8 mouse cellular contexts compared by ENCODE assay signal in the genomic region with DNA sequence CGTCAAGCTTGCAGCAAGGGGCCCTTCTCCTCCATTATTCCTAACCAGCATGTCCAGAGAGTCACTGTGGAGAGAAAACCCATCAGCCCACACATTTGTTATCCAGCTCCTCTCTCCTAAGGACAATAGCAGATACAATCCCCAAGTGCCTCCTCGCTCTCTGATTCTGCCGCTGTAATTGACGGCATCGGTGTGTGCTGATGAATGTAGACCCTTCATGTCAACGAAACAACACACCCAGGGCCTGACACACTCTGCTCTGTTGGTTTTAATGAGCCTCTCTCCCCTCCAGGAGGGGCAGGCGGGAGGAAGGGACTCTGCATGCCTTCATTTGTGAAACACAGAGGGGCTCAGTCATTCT. TPM values are rescaled to one million over a fixed set of nuclear protein-coding genes. Genes with fewer than 3 reads are reported as not detected.
A peak's percentile ranks its signal among the peaks of the same experiment; 100 is the strongest.
DNase-seq lines count a peak whose midpoint lies in the region; ATAC-seq and TF ChIP-seq lines count a peak whose summit lies in the region.

No protein-coding gene starts in this region.

- no peak overlapping the region for H3K4me3 ChIP-seq in cerebellum, adult 2 months (replicated peaks; ENCODE audit: insufficient read depth, low read depth, low read length)
- H3K4me3 ChIP-seq in forebrain, embryonic 11.5 days (ENCODE audit: low read depth, low read length) = no peak overlapping the region
- no peak overlapping the region for H3K4me3 ChIP-seq in limb, embryonic 10.5 days
- no peak overlapping the region for H3K4me3 ChIP-seq in neural tube, embryonic 11.5 days (ENCODE audit: low read depth, low read length)

- no peak for TF ChIP-seq POLR2A in cerebellum, adult 2 months (IDR thresholded peaks at IDR 0.05; ENCODE audit: borderline replicate concordance, insufficient read depth, low read length)

- no peak for TF ChIP-seq CTCF in cerebellum, adult 2 months (IDR thresholded peaks at IDR 0.05; ENCODE audit: borderline replicate concordance, insufficient read depth, low read depth, low read length)

- H3K9ac ChIP-seq in forebrain, embryonic 11.5 days (ENCODE audit: low read length) = peak overlapping the region; percentile 29; the same call in 1 of the 2 replicates
- H3K9ac ChIP-seq in neural tube, embryonic 11.5 days (ENCODE audit: low read length) = peak overlapping the region; percentile 43

- peak; percentile 51 for ATAC-seq in forebrain, embryonic 11.5 days (replicated peaks; ENCODE audit: low FRiP score)
- peak; percentile 42 for ATAC-seq in neural tube, embryonic 11.5 days (ENCODE audit: insufficient read depth, low FRiP score, low TSS enrichment)

- peaks cover 4% of the 10 kb centered on the region; the same call in 1 of the 2 replicates for H3K36me3 ChIP-seq in forebrain, embryonic 11.5 days (ENCODE audit: control insufficient read depth, insufficient read depth, low read length)
- peaks cover 48% of the 10 kb centered on the region for H3K36me3 ChIP-seq in limb, embryonic 10.5 days
- H3K36me3 ChIP-seq in neural tube, embryonic 11.5 days (ENCODE audit: control insufficient read depth, insufficient read depth, low read length) = peaks cover 3% of the 10 kb centered on the region

- no peak for DNase-seq in cerebellum, adult 2 months
- no peak for DNase-seq in cerebellum, adult 18-20 months
- peak; percentile 63 for DNase-seq in forebrain, embryonic 11.5 days (ENCODE audit: low spot score)
- no peak for DNase-seq in limb, embryonic 10.5 days (ENCODE audit: low spot score)
- DNase-seq in neural tube, embryonic 11.5 days (ENCODE audit: low spot score) = no peak
- no peak for DNase-seq in ovary, adult 18-20 months (ENCODE audit: low spot score)
- no peak for DNase-seq in layer of hippocampus, adult 9-11 months
- no peak for DNase-seq in gastrocnemius, postnatal 10 days

- no peaks in the 10 kb centered on the region for H3K27me3 ChIP-seq in cerebellum, adult 2 months (ENCODE audit: control insufficient read depth, insufficient read depth, low read length)
- no peaks in the 10 kb centered on the region for H3K27me3 ChIP-seq in forebrain, embryonic 11.5 days (ENCODE audit: control insufficient read depth, insufficient read depth, low read length)
- H3K27me3 ChIP-seq in limb, embryonic 10.5 days (ENCODE audit: low read depth, poor library complexity, severe bottlenecking) = no peaks in the 10 kb centered on the region
- no peaks in the 10 kb centered on the region for H3K27me3 ChIP-seq in neural tube, embryonic 11.5 days (ENCODE audit: control insufficient read depth, insufficient read depth, low read length)

- H3K27ac ChIP-seq in cerebellum, adult 2 months (ENCODE audit: insufficient read depth, low read length) = peak overlapping the region; percentile 11; the same call in 1 of the 2 replicates
- H3K27ac ChIP-seq in forebrain, embryonic 11.5 days (ENCODE audit: low read depth, low read length) = peak overlapping the region; percentile 86
- H3K27ac ChIP-seq in limb, embryonic 10.5 days = peak overlapping the region; percentile 81
- H3K27ac ChIP-seq in neural tube, embryonic 11.5 days (ENCODE audit: low read depth, low read length) = peak overlapping the region; percentile 94

- H3K4me1 ChIP-seq in cerebellum, adult 2 months (ENCODE audit: control insufficient read depth, insufficient read depth, low read length) = no peaks in the 10 kb centered on the region
- H3K4me1 ChIP-seq in forebrain, embryonic 11.5 days (replicated peaks; ENCODE audit: control insufficient read depth, insufficient read depth, low read length) = peaks cover 19% of the 10 kb centered on the region
- H3K4me1 ChIP-seq in limb, embryonic 10.5 days = peaks cover 34% of the 10 kb centered on the region
- peaks cover 24% of the 10 kb centered on the region for H3K4me1 ChIP-seq in neural tube, embryonic 11.5 days (ENCODE audit: control insufficient read depth, insufficient read depth, low read length)

- 59% methylated on average over 7 of the region's 7 CpGs for whole genome bisulfite sequencing in cerebellum, adult 2 months
- WGBS in forebrain, embryonic 11.5 days = 13% methylated on average over 7 of the region's 7 CpGs
- 24% methylated on average over 7 of the region's 7 CpGs for WGBS in limb, embryonic 10.5 days
- WGBS in neural tube, embryonic 11.5 days = 10% methylated on average over 7 of the region's 7 CpGs

- H3K9me3 ChIP-seq in forebrain, embryonic 11.5 days (ENCODE audit: control insufficient read depth, low read length) = peaks cover 4% of the 10 kb centered on the region; the same call in 1 of the 2 replicates
- no peaks in the 10 kb centered on the region for H3K9me3 ChIP-seq in limb, embryonic 10.5 days (replicated peaks)
- no peaks in the 10 kb centered on the region for H3K9me3 ChIP-seq in neural tube, embryonic 11.5 days (ENCODE audit: control insufficient read depth, low read length)

- H3K4me2 ChIP-seq in forebrain, embryonic 11.5 days (ENCODE audit: low read depth, low read length, severe bottlenecking) = no peak overlapping the region
- H3K4me2 ChIP-seq in neural tube, embryonic 11.5 days (ENCODE audit: low read depth) = peak overlapping the region; percentile 14; the same call in 1 of the 2 replicates

RNA-seq across cellular contexts. Expression of a gene that starts 27.8 kb away (rescaled TPM):
- polyA plus RNA-seq in cerebellum, adult 2 months (2012; rRNA removed) = 55.1 and 58.7 TPM in 2 replicates
- 58.4 and 65.5 TPM in 2 replicates for polyA plus RNA-seq in forebrain, embryonic 11.5 days (2014; fragmentation: Nextera tagmentation; extraction: Ambion mirVana)
- 75.2 and 75.8 TPM in 2 replicates for polyA plus RNA-seq in limb, embryonic 10.5 days (2016; fragmentation: Nextera tagmentation; extraction: Ambion mirVana)
- polyA plus RNA-seq in neural tube, embryonic 11.5 days (2014; fragmentation: Nextera tagmentation; extraction: Ambion mirVana) = 62.9 and 74.2 TPM in 2 replicates
- total RNA-seq in gastrocnemius, postnatal 10 days (2021) = 10 to 100 TPM; 28.7 to 29.8 TPM

Comparison
In these comparisons a context has a peak if more than half of its experiments do, and no peak if none do; other contexts are left out.
1. H3K27ac ChIP-seq: peak in every context shown above with its lines; median percentile 94 in neural tube, embryonic 11.5 days; 86 in forebrain, embryonic 11.5 days; 81 in limb, embryonic 10.5 days; 11 in cerebellum, adult 2 months.